In genomic region chr10:43540442-43541152, GRCm38 (mm10) we compare ENCODE assay signal across 8 mouse cellular contexts. TPM values are rescaled to one million over a fixed set of nuclear protein-coding genes. Genes with fewer than 3 reads are reported as not detected.
A peak's percentile ranks its signal among the peaks of the same experiment; 100 is the strongest.
DNase-seq lines count a peak whose midpoint lies in the region; ATAC-seq and TF ChIP-seq lines count a peak whose summit lies in the region.

Gene 1700021F05Rik, minus strand, starts transcription at chr10:43540994.

- peak within 1 kb of the TSS; percentile 49 for H3K27ac ChIP-seq in cortical plate, adult 2 months (ENCODE audit: insufficient read depth, low read length)

- peak within 1 kb of the TSS; percentile 93 for H3K4me3 ChIP-seq in cortical plate, adult 2 months (ENCODE audit: insufficient read depth, low read length)

- peak; percentile 95 for ATAC-seq in activated CD4-positive, CD25-positive, alpha-beta regulatory T cell, adult 4 months
- peak; percentile 93 for ATAC-seq in inflammation-experienced regulatory T-cells, adult 6 months
- peak; percentile 97 for ATAC-seq in megakaryocyte-erythroid progenitor cell, adult 5-6 weeks (replicated peaks; ENCODE audit: low FRiP score, low TSS enrichment, poor library complexity, severe bottlenecking)

- peak; percentile 97 for DNase-seq in gastrocnemius, postnatal 10 days
- peak; percentile 92 to 98 for DNase-seq in left cerebral cortex, postnatal 10 days (ENCODE audit: extremely low spot score in 1 of 2, low spot score in 2 of 2)
- DNase-seq in right cerebral cortex, postnatal 25 days, result peak; percentile 93
- peak; percentile 95 to 96 for DNase-seq in urinary bladder, postnatal 4 days (ENCODE audit: low spot score in 2 of 2)

- peaks cover 4% of the 10 kb centered on the region for H3K4me1 ChIP-seq in cortical plate, adult 2 months (ENCODE audit: control insufficient read depth, insufficient read depth, low read length)

- intact Hi-C loops in left cerebral cortex, postnatal 10 days (cut with DNase I), result loop anchor here (2.0 kb wide), 1 partner anchor 60 kb away; no protein-coding TSS in a partner anchor

- peak; percentile 44; the same call in 1 of the 2 replicates for TF ChIP-seq POLR2A in cortical plate, adult 2 months (IDR thresholded peaks at IDR 0.05; ENCODE audit: extremely low read depth, insufficient read depth, low read length)

- TF ChIP-seq CTCF in cortical plate, adult 2 months (IDR thresholded peaks at IDR 0.05; ENCODE audit: extremely low read depth, insufficient read depth, low read length), result peak; percentile 83

RNA-seq across cellular contexts. Expression of gene 1700021F05Rik, which starts in this region (rescaled TPM):
- polyA plus RNA-seq in activated CD4-positive, CD25-positive, alpha-beta regulatory T cell, adult 4 months (2017; shearing (Covaris generic)), result 10 to 100 TPM; 27.3 to 34.2 TPM
- 30.9 and 37.4 TPM in 2 replicates for polyA plus RNA-seq in cortical plate, adult 2 months (2012; rRNA removed)
- total RNA-seq in gastrocnemius, postnatal 10 days (2021), result 10 to 100 TPM; 91.5 to 98.3 TPM
- polyA plus RNA-seq in inflammation-experienced regulatory T-cells, adult 6 months (2017; shearing (Covaris generic)), result 10 to 100 TPM; 25.8 to 32.8 (median 28.4) TPM
- total RNA-seq in left cerebral cortex, postnatal 10 days (2021), result 10 to 100 TPM; 45.6 to 50.6 TPM
- 47.8 and 55.4 TPM in 2 replicates for total RNA-seq in megakaryocyte-erythroid progenitor cell, adult 5-6 weeks (2014; fragmentation: Nextera tagmentation)
- total RNA-seq in megakaryocyte-erythroid progenitor cell, adult 5-6 weeks (2017), result 91.0 and 96.9 TPM in 2 replicates

Comparison
In these comparisons a context has a peak if more than half of its experiments do, and no peak if none do; other contexts are left out.
1. Peak in every context shown above with its lines: DNase-seq, ATAC-seq, H3K4me3 ChIP-seq and H3K27ac ChIP-seq.